Mouse (Mus musculus): ENCODE measurements at regions not wholly inside any gene's neighbourhood (a gene's known extent, or its start where the extent isn't known, plus 50 kb on each side); places are given as distances from the start of the nearest gene placed in this dataset.

DNA sequence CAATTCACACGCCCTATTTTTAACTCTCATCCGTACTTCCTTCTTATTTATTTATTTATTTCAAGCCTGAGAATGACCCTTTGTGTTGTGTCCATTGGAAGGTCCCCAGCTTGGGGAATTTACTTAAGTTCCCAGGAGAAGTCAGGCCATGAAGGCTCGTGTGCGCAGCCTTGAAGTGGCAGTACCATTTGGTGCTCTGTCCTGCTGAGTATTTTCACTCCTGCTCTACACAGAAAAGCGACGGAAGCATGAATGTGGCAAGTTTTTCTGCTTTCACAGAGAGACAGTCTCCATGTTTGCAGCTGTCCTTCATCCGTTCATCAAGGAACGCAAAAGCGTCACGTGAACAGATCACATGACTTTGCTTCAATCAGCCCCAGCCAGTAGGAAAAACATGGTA, 610.2 kb upstream of the Clint1 start:
- TF ChIP-seq POLR2A (IDR thresholded peaks at IDR 0.05; ENCODE audit: insufficient read depth, low read depth, low read length): no peak
- TF ChIP-seq CTCF (IDR thresholded peaks at IDR 0.05; ENCODE audit: insufficient read depth, low read depth, low read length): no peak
